Mouse (Mus musculus) hindbrain, embryonic 10.5 days (tissue): ENCODE data around the gene Rps6kc1. TPM values are rescaled to one million over a fixed set of nuclear protein-coding genes. Genes with fewer than 3 reads are reported as not detected.
A peak's percentile ranks its signal among the peaks of the same experiment; 100 is the strongest.
"Not testable (repeated sequence)": the region's sequence is repeated elsewhere in the genome, so short reads cannot be mapped to it uniquely, and the experiment has no call there.

Experiments
- DNase-seq: peaks from one replicate; pipeline ENCODE4 v3.0.0-alpha.2; 2017; ENCODE audit warnings: low spot score
- H3K27ac ChIP-seq: fragments of 300-500 bp; sonication (generic); 2 replicates; pipeline ENCODE4 v1.5.1; 2016; ENCODE audit warnings: mild to moderate bottlenecking, moderate library complexity
- H3K27me3 ChIP-seq: fragments of 300-500 bp; sonication (generic); 2 replicates; pipeline ENCODE4 v1.6.1; 2016; ENCODE audit warnings: mild to moderate bottlenecking; ENCODE audit not compliant: poor library complexity, insufficient read depth, severe bottlenecking
- H3K36me3 ChIP-seq: fragments of 300-500 bp; sonication (generic); 2 replicates; pipeline ENCODE4 v1.6.1; 2016; ENCODE audit warnings: mild to moderate bottlenecking, moderate library complexity
- H3K4me1 ChIP-seq: fragments of 300-500 bp; sonication (generic); replicated peaks from 2 replicates; pipeline ENCODE4 v1.6.1; 2016; ENCODE audit warnings: mild to moderate bottlenecking
- H3K4me3 ChIP-seq: fragments of 300-500 bp; sonication (generic); 2 replicates; pipeline ENCODE4 v1.5.1; 2016; ENCODE audit warnings: mild to moderate bottlenecking, moderate library complexity
- H3K9me3 ChIP-seq: fragments of 300-500 bp; sonication (generic); 2 replicates; pipeline ENCODE4 v1.6.1; 2016; ENCODE audit warnings: mild to moderate bottlenecking, moderate library complexity
- WGBS: fragments of 180-500 bp; shearing (Covaris S2); methylation state at CpG from one replicate; pipeline ENCODE4 v1.1.7; 2016; 5-methylcytosine and 5-hydroxymethylcytosine counted together
- polyA plus RNA-seq: library from polyadenylated mRNA; unstranded; fragments of >200 nt; fragmentation: Nextera tagmentation; extraction: Ambion mirVana; gene quantifications from 2 replicates; pipeline ENCODE4 v1.2.1, GENCODE M21; 2016

Gene Rps6kc1
- polyA plus RNA-seq, 1 experiment from 2014 or later, result 18.7 TPM

DNA sequence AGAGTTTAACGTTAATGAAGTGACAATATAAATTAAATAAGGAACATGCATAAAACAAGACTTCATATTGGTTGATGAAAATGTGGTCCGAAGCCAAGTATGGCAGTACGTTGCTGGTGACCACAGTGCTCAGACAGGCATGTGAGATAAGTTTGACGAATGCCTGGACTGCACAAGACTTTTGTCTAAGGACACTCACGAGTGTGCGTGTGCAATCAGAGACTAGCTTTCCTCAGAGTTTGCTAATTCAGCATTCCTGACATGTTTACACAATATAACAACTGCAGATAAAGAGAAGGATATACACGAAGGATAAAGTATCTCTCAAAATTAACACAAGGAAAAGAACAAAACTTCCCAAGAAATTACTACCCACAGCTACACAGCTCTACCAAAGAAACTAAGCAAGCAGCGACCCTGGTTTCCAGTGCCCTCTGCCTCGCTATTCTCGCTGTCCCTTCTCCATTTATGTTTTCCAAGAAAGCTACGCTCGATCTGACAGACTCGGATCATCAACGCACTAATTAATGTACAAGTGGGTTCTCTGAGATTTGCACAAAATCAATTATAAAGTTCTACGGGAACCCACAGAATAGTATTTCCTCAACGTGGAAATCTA, 16.3 kb upstream of the Rps6kc1 start:
- no peak for DNase-seq
- Histone ChIP-seq H3K27ac (peak overlapping the region; percentile 100), H3K4me3 (peak overlapping the region; percentile 82), H3K9me3 (no peaks in the 10 kb centered on the region), H3K27me3 (no peaks in the 10 kb centered on the region), H3K36me3 (peaks cover 4% of the 10 kb centered on the region), H3K4me1 (peaks cover 20% of the 10 kb centered on the region)
- WGBS, result 27% methylated on average over 16 of the region's 16 CpGs

DNA sequence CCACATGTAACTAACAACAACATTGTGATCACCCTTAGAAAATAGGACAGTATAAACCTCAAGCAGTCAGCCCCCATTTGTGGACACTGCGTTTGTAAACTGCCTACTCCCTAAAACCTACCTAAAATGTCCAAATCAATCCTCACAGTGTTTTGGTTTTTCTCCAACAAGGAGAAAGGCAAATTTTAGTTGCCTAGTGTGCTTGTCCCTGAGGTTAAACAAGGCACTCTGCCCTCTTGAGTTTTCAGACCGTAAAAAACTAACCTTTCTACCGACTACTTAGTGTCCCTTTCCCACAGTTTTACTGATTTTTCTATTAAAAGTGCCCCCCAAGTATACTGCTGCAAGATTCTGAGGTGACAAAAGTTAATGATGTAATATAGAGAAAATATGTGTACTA, 15.7 kb upstream of the Rps6kc1 start:
- H3K4me3 ChIP-seq, result peak overlapping the region; percentile 82

DNA sequence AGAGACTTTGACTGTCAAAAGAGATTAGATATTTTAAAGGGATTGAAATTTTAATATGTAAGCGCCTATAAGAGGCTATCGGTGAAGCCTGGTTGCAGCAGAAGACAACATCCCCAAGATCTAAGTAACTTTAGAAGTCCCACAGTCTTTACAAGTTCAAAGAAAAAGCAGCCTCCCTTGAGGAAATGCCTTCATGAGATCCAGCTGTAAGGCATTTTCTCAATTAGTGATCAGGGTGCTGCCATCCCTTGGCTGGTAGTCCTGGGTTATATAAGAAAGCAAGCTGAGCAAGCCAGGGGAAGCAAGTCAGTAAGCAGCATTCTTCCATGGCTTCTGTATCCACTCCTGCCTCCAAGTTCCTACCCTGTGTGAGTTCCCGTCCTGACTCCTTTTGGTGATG, 13.2 kb upstream of the Rps6kc1 start, which contains the start of gene Angel2:
Gene Angel2, plus strand, starts transcription at position 301 of the 400 bp plus-strand sequence.
- not testable (repeated sequence) for H3K4me3 ChIP-seq, DNase-seq, H3K36me3 ChIP-seq, H3K9me3 ChIP-seq, H3K27me3 ChIP-seq, H3K27ac ChIP-seq
- whole genome bisulfite sequencing, result 84% methylated on average over 3 of the region's 3 CpGs
- peaks cover 15% of the 10 kb centered on the region for H3K4me1 ChIP-seq

More for the DNA sequence above, 15.7 kb upstream of the Rps6kc1 start:
- no peaks in the 10 kb centered on the region for H3K27me3 ChIP-seq
- DNase-seq, result no peak
- WGBS, result 93% methylated on average over 3 of the region's 3 CpGs
- no peak overlapping the region for H3K27ac ChIP-seq
- H3K36me3 ChIP-seq, result no peaks in the 10 kb centered on the region
- H3K9me3 ChIP-seq, result no peaks in the 10 kb centered on the region
- H3K4me1 ChIP-seq, result peaks cover 20% of the 10 kb centered on the region

DNA sequence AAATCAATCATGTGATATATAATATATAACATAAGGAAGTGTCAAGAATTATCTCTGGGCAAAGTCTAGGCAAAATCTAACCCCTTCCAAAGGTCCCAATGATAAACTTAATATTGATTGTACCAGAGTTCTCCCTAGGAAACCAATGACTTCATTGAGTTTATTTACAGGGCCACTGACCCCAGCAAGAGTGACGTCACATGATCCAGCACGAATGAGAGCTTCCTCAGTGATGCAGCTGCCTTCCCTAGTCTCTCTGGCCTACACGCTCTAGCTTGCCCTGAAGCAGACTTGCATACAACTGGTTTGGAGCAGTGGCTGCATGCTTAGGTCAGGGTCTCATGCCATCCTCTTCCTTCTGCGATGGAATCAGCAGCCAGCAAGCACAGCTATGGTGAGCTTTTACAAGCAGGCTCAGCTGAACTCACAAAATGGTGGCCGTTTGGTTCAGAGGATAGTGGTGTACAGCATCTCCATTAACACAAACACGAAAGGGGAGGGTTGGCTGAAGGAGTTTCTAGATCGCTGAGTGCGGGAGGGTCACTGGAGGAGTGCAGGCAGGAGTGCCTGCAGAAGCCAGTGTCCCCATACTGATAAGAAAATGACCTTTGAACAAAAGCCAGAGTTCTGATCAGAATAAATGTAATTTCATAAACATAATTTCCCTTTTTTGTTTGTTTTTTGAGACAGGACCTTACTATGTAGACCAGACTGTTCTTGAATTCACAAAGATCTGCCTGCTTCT, 8.3 kb upstream of the Rps6kc1 start:
- WGBS, result 73% methylated on average over 8 of the region's 8 CpGs
- Histone ChIP-seq H3K4me1 (no peaks in the 10 kb centered on the region), H3K27ac (no peak overlapping the region), H3K36me3 (no peaks in the 10 kb centered on the region), H3K27me3 (no peaks in the 10 kb centered on the region), H3K4me3 (no peak overlapping the region), H3K9me3 (no peaks in the 10 kb centered on the region)
- no peak for DNase-seq

DNA sequence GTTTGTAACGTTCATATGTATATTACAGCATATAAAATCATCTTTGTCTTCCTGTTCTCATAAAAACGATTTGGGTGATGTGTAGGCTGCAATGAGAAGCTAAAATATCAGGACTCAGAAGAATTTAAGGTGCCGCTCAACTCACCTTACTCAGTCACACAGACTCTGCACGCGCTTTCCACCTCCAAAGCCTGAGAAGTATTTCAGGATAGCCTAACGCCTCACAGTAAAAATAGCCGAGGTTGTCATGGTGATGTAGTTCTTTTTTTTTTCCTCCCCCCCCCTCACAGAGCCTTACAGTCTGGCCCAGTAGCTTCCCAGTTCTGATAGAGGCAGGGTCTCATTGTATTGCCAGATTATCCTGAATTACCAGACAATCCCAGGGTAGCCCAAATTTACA, 7.4 kb upstream of the Rps6kc1 start:
- H3K9me3 ChIP-seq, result no peaks in the 10 kb centered on the region
- DNase-seq, result no peak
- H3K4me1 ChIP-seq, result no peaks in the 10 kb centered on the region
- no peak overlapping the region for H3K4me3 ChIP-seq
- no peak overlapping the region for H3K27ac ChIP-seq
- no peaks in the 10 kb centered on the region for H3K36me3 ChIP-seq
- 78% methylated on average over 7 of the region's 7 CpGs for WGBS
- no peaks in the 10 kb centered on the region for H3K27me3 ChIP-seq

DNA sequence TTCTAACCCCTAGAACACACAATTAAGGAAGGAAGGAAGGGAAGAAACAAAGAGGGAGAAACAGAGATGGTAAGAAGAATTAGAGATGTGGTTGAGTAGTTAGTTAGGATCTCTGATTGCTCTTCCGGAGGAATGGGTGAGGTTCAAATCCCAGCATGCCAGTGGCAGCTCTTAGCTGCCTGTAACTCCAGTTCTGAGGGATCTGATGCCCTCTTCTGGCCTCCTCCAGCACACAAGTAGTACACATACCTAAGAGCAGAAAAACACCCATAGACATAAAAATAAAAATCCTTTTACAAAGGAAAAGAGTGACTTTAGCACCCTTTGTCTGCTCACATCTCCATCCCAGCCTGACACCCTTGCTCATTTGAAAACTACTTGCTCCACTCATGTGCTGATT, 1.1 kb upstream of the Rps6kc1 start:
- H3K9me3 ChIP-seq, result no peaks in the 10 kb centered on the region
- H3K36me3 ChIP-seq, result no peaks in the 10 kb centered on the region
- H3K4me3 ChIP-seq, result peak overlapping the region; percentile 73; the same call in 1 of the 2 replicates
- WGBS, result 54% methylated on average over 1 of the region's 1 CpGs
- peaks cover 25% of the 10 kb centered on the region for H3K4me1 ChIP-seq
- H3K27me3 ChIP-seq, result no peaks in the 10 kb centered on the region
- no peak overlapping the region for H3K27ac ChIP-seq
- no peak for DNase-seq

DNA sequence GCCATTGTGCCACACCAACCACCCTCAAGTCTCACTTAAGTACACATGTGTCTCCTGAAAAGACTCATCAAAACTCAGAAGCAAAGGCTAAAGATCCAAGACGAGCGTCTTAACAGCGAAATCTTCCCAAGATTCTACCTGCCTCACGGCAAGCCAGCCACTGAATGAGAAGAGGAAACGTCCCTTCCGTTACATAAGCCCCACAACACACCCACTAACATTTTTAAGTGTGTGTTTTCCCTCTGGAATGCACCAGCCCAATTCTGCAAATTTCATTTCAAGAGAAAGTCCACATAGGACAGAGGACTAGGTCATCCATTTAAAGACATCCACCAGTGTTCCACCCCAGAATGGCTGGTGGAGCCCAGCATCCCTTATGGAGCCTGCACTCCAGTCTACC, 734 bp downstream of the Rps6kc1 start:
- Histone ChIP-seq H3K27me3 (no peaks in the 10 kb centered on the region), H3K9me3 (no peaks in the 10 kb centered on the region), H3K4me1 (peaks cover 25% of the 10 kb centered on the region), H3K27ac (peak overlapping the region; percentile 90), H3K4me3 (peak overlapping the region; percentile 73), H3K36me3 (no peaks in the 10 kb centered on the region)
- no peak for DNase-seq
- WGBS, result 74% methylated on average over 6 of the region's 6 CpGs

DNA sequence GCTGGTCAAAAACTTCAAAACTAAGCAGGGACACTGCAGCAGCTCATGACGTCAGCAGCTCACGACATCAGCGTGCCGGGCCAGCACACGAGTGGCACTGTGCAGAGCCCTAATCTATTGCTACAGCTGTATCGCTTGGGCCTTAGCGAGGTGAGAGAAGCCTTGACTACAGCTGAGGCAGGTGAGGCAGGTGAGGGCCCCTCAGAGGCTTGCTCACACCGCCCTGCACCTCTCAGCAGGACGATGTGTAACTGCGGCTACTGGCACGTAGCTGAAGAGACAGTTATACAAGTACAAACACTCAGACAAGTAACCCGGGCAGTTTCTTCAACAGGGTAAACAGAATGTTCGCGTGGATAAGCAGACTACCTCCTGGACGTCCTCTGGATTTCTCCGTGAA, 6.9 kb downstream of the Rps6kc1 start:
- Histone ChIP-seq H3K9me3 (no peaks in the 10 kb centered on the region), H3K4me3 (no peak overlapping the region), H3K27ac (no peak overlapping the region), H3K36me3 (peaks cover 26% of the 10 kb centered on the region), H3K27me3 (no peaks in the 10 kb centered on the region), H3K4me1 (peaks cover 12% of the 10 kb centered on the region; the same call in 1 of the 2 replicates)
- no peak for DNase-seq
- 92% methylated on average over 16 of the region's 16 CpGs for WGBS

DNA sequence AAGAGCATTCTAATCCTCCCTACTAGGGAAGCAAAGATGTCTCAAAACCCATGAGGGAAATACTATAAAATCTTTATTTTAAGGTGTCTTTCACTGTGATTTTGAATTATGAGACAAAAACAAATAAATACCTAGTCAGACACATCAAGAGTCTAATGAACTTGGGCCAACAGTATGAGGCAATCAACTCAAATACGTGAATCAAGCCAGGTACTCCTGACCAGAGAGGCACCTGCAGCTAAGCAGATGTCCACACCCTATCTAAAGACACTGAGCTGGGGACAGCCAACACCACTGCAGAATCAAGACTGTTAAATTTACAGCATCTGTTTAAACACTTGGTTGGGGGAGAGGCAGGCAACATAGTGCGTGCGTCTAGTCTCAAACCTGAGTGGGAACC, 7.4 kb downstream of the Rps6kc1 start:
- 95% methylated on average over 3 of the region's 3 CpGs for WGBS
- H3K27ac ChIP-seq, result no peak overlapping the region
- peaks cover 9% of the 10 kb centered on the region; the same call in 1 of the 2 replicates for H3K4me1 ChIP-seq
- no peaks in the 10 kb centered on the region for H3K9me3 ChIP-seq
- H3K36me3 ChIP-seq, result peaks cover 29% of the 10 kb centered on the region
- no peak overlapping the region for H3K4me3 ChIP-seq
- H3K27me3 ChIP-seq, result no peaks in the 10 kb centered on the region
- no peak for DNase-seq

DNA sequence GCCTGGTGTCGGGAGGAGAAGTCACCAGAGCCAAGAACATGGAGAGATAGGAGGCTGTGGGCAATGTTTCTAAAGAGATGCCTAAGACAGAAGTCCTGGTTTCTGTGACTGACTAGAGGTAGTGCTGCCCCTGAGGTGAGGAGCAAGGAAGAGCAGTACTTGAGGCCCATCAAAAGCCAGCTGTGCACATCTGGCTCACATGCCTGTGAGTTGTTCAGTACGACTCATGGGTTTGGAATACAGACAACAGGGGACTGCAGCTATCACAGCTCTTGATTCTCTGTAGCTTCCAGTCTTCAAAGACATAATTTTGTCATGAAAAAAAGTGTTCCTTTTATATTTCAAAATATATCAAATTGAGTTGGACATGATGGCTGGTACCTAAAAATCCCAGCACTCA, 10.5 kb downstream of the Rps6kc1 start:
- H3K4me3 ChIP-seq, result no peak overlapping the region
- no peaks in the 10 kb centered on the region for H3K27me3 ChIP-seq
- H3K27ac ChIP-seq, result no peak overlapping the region
- no peak for DNase-seq
- H3K9me3 ChIP-seq, result no peaks in the 10 kb centered on the region
- WGBS, result 79% methylated on average over 2 of the region's 2 CpGs
- H3K4me1 ChIP-seq, result 0 out of 2 replicates have a peak, but pooled peaks cover 4% of the 10 kb centered on the region
- peaks cover 59% of the 10 kb centered on the region for H3K36me3 ChIP-seq

DNA sequence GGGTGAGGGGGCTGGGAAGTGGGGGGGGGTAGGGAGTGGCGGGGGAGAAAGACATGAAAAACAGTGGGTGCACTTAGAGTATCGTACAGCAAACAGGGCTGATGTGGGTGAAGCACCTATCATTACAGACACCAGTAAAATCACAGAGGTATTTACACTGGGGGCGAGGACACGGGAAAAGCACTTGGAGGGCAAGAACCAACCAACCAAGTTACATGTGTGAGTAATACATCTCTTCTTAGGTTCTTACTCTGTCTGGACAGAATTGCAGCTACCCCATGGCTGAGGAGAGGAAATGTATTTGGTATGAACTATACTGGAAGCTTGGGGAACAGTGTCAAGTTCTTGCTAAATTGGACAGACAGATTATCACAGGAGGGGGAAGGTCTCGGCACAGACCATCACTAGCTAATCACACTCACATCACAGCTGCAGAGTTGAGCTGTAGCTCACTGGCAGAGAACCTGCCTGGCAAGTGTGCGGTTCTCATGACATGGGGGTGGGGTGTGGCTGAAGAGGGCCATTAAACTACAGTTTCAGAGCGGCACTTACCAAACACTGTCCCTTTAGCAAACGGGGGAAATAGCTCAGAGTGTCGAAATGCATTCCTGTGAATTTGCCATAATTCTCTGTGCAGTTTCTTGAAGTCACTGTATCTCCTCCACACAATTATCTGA, 12.5 kb downstream of the Rps6kc1 start:
- H3K4me3 ChIP-seq, result no peak overlapping the region
- H3K27ac ChIP-seq, result no peak overlapping the region
- no peaks in the 10 kb centered on the region for H3K27me3 ChIP-seq
- DNase-seq, result no peak
- H3K9me3 ChIP-seq, result no peaks in the 10 kb centered on the region
- H3K4me1 ChIP-seq, result 0 out of 2 replicates have a peak, but pooled peaks cover 4% of the 10 kb centered on the region
- WGBS, result 89% methylated on average over 9 of the region's 9 CpGs
- H3K36me3 ChIP-seq, result peaks cover 70% of the 10 kb centered on the region

DNA sequence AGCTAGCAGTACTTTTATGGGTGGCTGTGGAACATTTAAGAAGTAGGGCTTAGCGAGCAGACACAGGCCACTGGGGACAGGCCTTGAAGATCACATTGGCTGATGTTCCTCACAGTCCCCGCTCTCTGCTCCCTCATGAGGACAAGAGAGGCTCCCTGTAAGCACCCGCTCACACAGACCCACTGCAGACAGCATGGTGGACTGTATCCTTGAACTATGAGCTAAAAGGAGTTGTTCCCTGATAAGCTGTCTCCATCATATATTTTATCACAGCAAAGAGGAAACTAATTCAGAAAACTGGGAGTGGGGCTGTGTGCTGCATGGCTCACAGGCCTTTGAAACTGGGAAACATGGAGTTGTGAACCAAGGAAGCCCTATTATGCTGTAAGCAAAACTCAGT, 13.4 kb downstream of the Rps6kc1 start:
- 93% methylated on average over 3 of the region's 3 CpGs for WGBS
- Histone ChIP-seq H3K27me3 (no peaks in the 10 kb centered on the region), H3K4me3 (no peak overlapping the region), H3K4me1 (0 out of 2 replicates have a peak, but pooled peaks cover 4% of the 10 kb centered on the region), H3K9me3 (no peaks in the 10 kb centered on the region), H3K27ac (no peak overlapping the region), H3K36me3 (peaks cover 65% of the 10 kb centered on the region)
- DNase-seq, result no peak
